Mouse (Mus musculus) urinary bladder, postnatal 14 days (tissue): Measurements from ENCODE around the gene Znrf4.
"Not testable (repeated sequence)": the region's sequence is repeated elsewhere in the genome, so short reads cannot be mapped to it uniquely, and the experiment has no call there.

ENCODE experiments used
- DNase-seq: peaks from one replicate; pipeline ENCODE4 v3.0.0; 2021; ENCODE audit warnings: low spot score

Znrf4 gene

GRCm38 (mm10) chr17:56524943-56525342 is 12.7 kb upstream of the Znrf4 start:
- DNase-seq, result no peak

GRCm38 (mm10) chr17:56522744-56523143 is 10.5 kb upstream of the Znrf4 start:
- no peak for DNase-seq

GRCm38 (mm10) chr17:56515690-56516410 is 3.6 kb upstream of the Znrf4 start:
- no peak for DNase-seq

- DNase-seq, result no peak
These were observed 2.7 kb upstream of the Znrf4 start for GRCm38 (mm10) chr17:56514916-56515315.

GRCm38 (mm10) chr17:56514330-56514729 is 2.1 kb upstream of the Znrf4 start:
- DNase-seq, result no peak

- no peak for DNase-seq
These were observed 532 bp downstream of the Znrf4 start for GRCm38 (mm10) chr17:56511707-56512090.

GRCm38 (mm10) chr17:56510970-56511706 is 1.1 kb downstream of the Znrf4 start:
- no peak for DNase-seq

- no peak for DNase-seq
These were observed 1.7 kb downstream of the Znrf4 start for GRCm38 (mm10) chr17:56510473-56510969.

GRCm38 (mm10) chr17:56509707-56510472 is 2.3 kb downstream of the Znrf4 start:
- no peak for DNase-seq

GRCm38 (mm10) chr17:56509021-56509640 is 3.1 kb downstream of the Znrf4 start:
- DNase-seq, result no peak

- peak; percentile 95 for DNase-seq
These were observed 4.8 kb downstream of the Znrf4 start for GRCm38 (mm10) chr17:56507161-56508068.

GRCm38 (mm10) chr17:56506417-56507065 is 5.7 kb downstream of the Znrf4 start:
- no peak for DNase-seq

GRCm38 (mm10) chr17:56505401-56505800 is 6.8 kb downstream of the Znrf4 start:
- no peak for DNase-seq

GRCm38 (mm10) chr17:56502526-56502925 is 9.7 kb downstream of the Znrf4 start:
- DNase-seq, result peak; percentile 53

- DNase-seq, result not testable (repeated sequence)
These were observed 10.4 kb downstream of the Znrf4 start for GRCm38 (mm10) chr17:56501635-56502400.

- no peak for DNase-seq
These were observed 13.0 kb downstream of the Znrf4 start for GRCm38 (mm10) chr17:56499229-56499628.

GRCm38 (mm10) chr17:56494480-56494879 is 17.8 kb downstream of the Znrf4 start:
- DNase-seq, result no peak

- no peak for DNase-seq
These were observed 18.4 kb downstream of the Znrf4 start for GRCm38 (mm10) chr17:56493841-56494240.

- no peak for DNase-seq
These were observed 21.6 kb downstream of the Znrf4 start for GRCm38 (mm10) chr17:56490438-56491152.
